Mouse (Mus musculus) heart, postnatal 0 days (tissue): Measurements from ENCODE around the gene Gabbr2. TPM values are rescaled to one million over a fixed set of nuclear protein-coding genes. Genes with fewer than 3 reads are reported as not detected.

Source experiments
- ATAC-seq: fragments of 200-750 bp; cut with Nextera tagmentation; 2 replicates; pipeline ENCODE4 v1.8.0; 2017; ENCODE audit warnings: low read depth, moderate number of reproducible peaks, moderate library complexity; ENCODE audit not compliant: insufficient read depth
- DNase-seq: peaks from one replicate; pipeline ENCODE4 v3.0.0-alpha.2; 2016; ENCODE audit warnings: low spot score
- H3K27ac ChIP-seq: fragments of 300-500 bp; sonication (generic); 2 replicates; pipeline ENCODE4 v1.5.1; 2014; ENCODE audit warnings: low read depth, mild to moderate bottlenecking
- H3K27me3 ChIP-seq: fragments of 300-500 bp; sonication (generic); 2 replicates; pipeline ENCODE4 v1.6.1; 2014; ENCODE audit warnings: low read length, mixed read lengths; ENCODE audit not compliant: control insufficient read depth, insufficient read depth
- H3K36me3 ChIP-seq: fragments of 300-500 bp; sonication (generic); replicated peaks from 2 replicates; pipeline ENCODE4 v1.6.1; 2014; ENCODE audit warnings: low read length, mixed read lengths; ENCODE audit not compliant: control insufficient read depth, insufficient read depth
- H3K4me1 ChIP-seq: fragments of 300-500 bp; sonication (generic); 2 replicates; pipeline ENCODE4 v1.6.1; 2014; ENCODE audit warnings: antibody characterized with exemption; ENCODE audit not compliant: control insufficient read depth, insufficient read depth
- H3K4me2 ChIP-seq: fragments of 300-500 bp; sonication (generic); 2 replicates; pipeline ENCODE4 v1.6.1; 2014; ENCODE audit warnings: low read depth, mild to moderate bottlenecking, low read length, moderate library complexity
- H3K4me3 ChIP-seq: fragments of 300-500 bp; sonication (generic); 2 replicates; pipeline ENCODE4 v1.5.1; 2014; ENCODE audit warnings: low read depth, low read length
- H3K9ac ChIP-seq: fragments of 300-500 bp; sonication (generic); replicated peaks from 2 replicates; pipeline ENCODE4 v1.6.1; 2014; ENCODE audit warnings: low read depth, low read length, mixed read lengths
- H3K9me3 ChIP-seq: fragments of 300-500 bp; sonication (generic); replicated peaks from 2 replicates; pipeline ENCODE4 v1.6.1; 2016; ENCODE audit warnings: low read length; ENCODE audit not compliant: control insufficient read depth
- CTCF ChIP-seq: IDR thresholded peaks from 2 replicates; pipeline ENCODE4 v1.5.1; 2016; ENCODE audit warnings: antibody characterized with exemption, control low read depth, low read depth
- EP300 ChIP-seq: IDR thresholded peaks from 2 replicates; pipeline ENCODE4 v1.6.1; 2016; ENCODE audit warnings: antibody characterized with exemption, low read depth
- WGBS: fragments of 180-500 bp; shearing (Covaris S2); extraction: QIAGEN DNeasy Blood & Tissue Kit; methylation state at CpG from one replicate; pipeline ENCODE4 v1.1.7; 2014; 5-methylcytosine and 5-hydroxymethylcytosine counted together
- polyA plus RNA-seq: library from polyadenylated mRNA; unstranded; fragments of >200 nt; fragmentation: Nextera tagmentation; extraction: Ambion mirVana; gene quantifications from 2 replicates; pipeline ENCODE4 v1.2.1, GENCODE M21; 2015
- total RNA-seq: library from RNA; depleted of rRNA; stranded (reverse); fragments of >200 nt; gene quantifications from 2 replicates; pipeline ENCODE4 v1.2.3, GENCODE M21; 2014; ENCODE audit warnings: low replicate concordance

Gabbr2 gene
- total and polyA plus RNA-seq, 2 experiments from 2014 or later, result 0.07 TPM; not detected in 1

DNA sequence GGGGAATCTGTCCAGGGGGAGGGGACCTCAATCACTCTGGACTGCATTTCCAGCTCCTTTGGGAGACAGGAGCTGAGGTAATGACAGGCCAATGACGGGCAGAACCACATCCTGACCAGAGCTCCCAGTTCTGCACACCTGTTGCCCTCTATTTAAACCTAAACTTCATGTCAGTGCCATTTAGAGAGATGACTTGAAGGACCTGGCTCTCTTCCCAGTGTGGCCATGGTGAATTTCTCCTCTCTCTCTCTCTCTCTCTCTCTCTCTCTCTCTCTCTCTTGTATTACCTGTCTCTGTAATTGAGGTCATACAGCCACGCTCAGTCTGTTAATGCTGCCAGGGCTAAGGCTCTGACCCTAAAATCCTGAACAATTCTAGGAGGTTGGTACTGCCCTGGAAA, 58.1 kb downstream of the Gabbr2 start:
- no peak overlapping the region for H3K9ac ChIP-seq
- 57% methylated on average over 2 of the region's 2 CpGs for WGBS
- H3K9me3 ChIP-seq, result no peaks in the 10 kb centered on the region
- DNase-seq (no peak), ATAC-seq (no peak)
- TF ChIP-seq CTCF, result no peak
- H3K36me3 ChIP-seq, result no peaks in the 10 kb centered on the region
- no peaks in the 10 kb centered on the region for H3K4me1 ChIP-seq
- H3K27ac ChIP-seq, result no peak overlapping the region
- no peaks in the 10 kb centered on the region for H3K27me3 ChIP-seq
- no peak overlapping the region for H3K4me3 ChIP-seq
- no peak overlapping the region for H3K4me2 ChIP-seq

DNA sequence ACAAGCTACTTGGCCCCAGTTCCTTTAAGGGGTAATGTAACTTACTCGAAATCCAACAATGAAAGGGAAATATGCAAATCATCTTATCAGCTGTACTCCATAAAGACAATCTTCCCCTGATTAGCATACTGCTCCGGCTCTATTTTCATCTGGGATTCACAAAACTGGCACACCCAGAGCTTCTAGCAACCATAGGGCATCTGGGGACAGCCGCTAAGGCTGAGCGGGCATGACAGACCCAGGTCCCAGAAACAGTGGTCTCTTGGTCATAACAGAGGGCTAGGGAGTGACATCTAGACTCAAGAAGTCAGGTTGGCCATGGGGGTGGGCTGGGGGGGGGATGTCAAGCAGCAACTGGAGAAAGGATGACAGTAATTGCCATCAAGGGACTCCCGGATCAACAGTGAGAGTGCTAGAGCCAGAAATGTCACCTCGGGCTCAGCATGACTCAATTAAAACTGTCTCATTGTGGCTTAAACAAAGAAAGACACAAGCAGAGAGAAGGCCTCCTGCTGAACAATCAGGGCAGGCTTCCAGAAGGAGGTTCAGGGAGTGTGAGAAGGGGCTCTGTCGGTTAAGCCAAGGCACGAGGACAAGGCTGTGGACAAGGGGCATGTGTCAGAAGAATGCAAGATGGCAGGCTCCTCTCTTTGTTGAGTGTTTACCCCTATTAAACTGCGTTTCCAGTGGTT, 59.8 kb downstream of the Gabbr2 start:
- TF ChIP-seq CTCF (no peak), EP300 (no peak)

DNA sequence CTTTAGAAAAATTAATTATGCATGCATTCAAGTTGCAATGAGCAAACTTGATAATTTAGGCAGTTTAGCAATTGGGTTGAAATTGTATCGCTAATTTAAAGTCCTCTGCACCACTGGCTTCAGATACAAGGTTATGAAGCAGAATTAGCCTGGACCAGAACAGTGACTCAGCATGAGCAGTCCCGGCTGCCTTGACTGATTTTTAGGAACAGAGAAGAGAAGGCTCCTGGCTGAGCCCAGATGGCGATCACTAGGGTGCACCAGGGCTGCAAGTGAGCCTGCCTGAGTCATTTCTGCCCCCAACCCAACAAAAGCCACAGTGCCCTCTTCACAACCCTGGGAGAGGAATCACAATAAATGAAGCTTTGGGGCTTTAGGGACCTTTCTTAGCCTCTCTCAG, 63.6 kb downstream of the Gabbr2 start:
- no peaks in the 10 kb centered on the region for H3K4me1 ChIP-seq
- H3K27me3 ChIP-seq, result no peaks in the 10 kb centered on the region
- no peak overlapping the region for H3K27ac ChIP-seq
- no peak overlapping the region for H3K9ac ChIP-seq
- no peak overlapping the region for H3K4me3 ChIP-seq
- TF ChIP-seq CTCF (no peak), EP300 (no peak)
- no peak for ATAC-seq
- H3K36me3 ChIP-seq, result no peaks in the 10 kb centered on the region
- no peak overlapping the region for H3K4me2 ChIP-seq
- 57% methylated on average over 3 of the region's 3 CpGs for WGBS
- no peaks in the 10 kb centered on the region for H3K9me3 ChIP-seq
- no peak for DNase-seq

More for the DNA sequence above, 59.8 kb downstream of the Gabbr2 start:
- Histone ChIP-seq H3K4me2 (no peak overlapping the region), H3K9me3 (no peaks in the 10 kb centered on the region), H3K4me3 (no peak overlapping the region), H3K27ac (no peak overlapping the region), H3K4me1 (no peaks in the 10 kb centered on the region), H3K27me3 (no peaks in the 10 kb centered on the region), H3K36me3 (no peaks in the 10 kb centered on the region), H3K9ac (no peak overlapping the region)
- WGBS, result 69% methylated on average over 9 of the region's 9 CpGs
- ATAC-seq (no peak), DNase-seq (no peak)

DNA sequence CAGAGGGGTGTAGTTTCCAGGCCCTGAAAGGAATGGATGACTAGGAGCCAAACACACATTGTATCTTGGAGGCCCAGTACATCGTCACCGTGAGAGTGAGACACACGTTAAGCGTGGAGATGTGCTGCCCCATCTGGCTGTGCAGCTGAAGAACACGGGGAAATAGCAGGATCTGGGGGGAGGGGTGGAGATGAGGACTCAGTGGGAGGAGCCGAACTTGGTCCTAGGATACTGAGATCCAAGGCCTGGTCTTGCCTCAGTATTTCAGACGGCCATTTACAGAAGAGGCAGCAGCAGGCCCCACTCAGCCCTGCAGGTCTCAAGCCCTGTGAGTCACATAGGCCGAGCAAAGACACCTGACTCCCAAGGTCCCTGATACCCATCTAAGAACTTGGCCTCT, 72.5 kb downstream of the Gabbr2 start:
- H3K9ac ChIP-seq, result no peak overlapping the region
- H3K9me3 ChIP-seq, result no peaks in the 10 kb centered on the region
- no peaks in the 10 kb centered on the region for H3K4me1 ChIP-seq
- no peak overlapping the region for H3K27ac ChIP-seq
- DNase-seq (no peak), ATAC-seq (no peak)
- H3K4me2 ChIP-seq, result no peak overlapping the region
- H3K27me3 ChIP-seq, result no peaks in the 10 kb centered on the region
- H3K36me3 ChIP-seq, result no peaks in the 10 kb centered on the region
- H3K4me3 ChIP-seq, result no peak overlapping the region
- WGBS, result 52% methylated on average over 8 of the region's 8 CpGs
- TF ChIP-seq CTCF, result no peak
- no peak for TF ChIP-seq EP300

DNA sequence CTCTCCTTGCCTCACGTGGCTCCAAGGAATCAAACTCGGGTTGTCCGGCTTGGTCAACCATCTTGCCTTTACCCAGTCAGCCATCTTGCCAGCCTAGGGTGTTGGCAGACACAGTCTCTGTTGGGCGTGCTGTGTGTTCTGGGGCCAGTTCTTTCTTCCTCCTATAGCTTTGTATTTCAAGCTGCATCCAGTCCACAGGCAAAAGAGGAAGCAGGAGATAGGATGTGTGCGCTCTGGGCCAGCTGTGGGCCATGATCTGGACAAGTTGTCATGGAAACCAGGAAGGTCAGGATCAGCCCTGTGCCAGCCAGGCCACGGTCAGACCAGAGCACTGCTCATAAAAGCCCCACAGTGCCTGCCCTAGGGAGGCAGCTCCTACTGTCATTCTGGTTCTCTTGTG, 74.9 kb downstream of the Gabbr2 start:
- Histone ChIP-seq H3K27me3 (no peaks in the 10 kb centered on the region), H3K27ac (no peak overlapping the region), H3K4me3 (no peak overlapping the region), H3K4me1 (no peaks in the 10 kb centered on the region), H3K4me2 (no peak overlapping the region), H3K9me3 (no peaks in the 10 kb centered on the region), H3K9ac (no peak overlapping the region), H3K36me3 (no peaks in the 10 kb centered on the region)
- no peak for TF ChIP-seq EP300
- no peak for TF ChIP-seq CTCF
- ATAC-seq, result no peak
- WGBS, result 79% methylated on average over 6 of the region's 6 CpGs
- no peak for DNase-seq

DNA sequence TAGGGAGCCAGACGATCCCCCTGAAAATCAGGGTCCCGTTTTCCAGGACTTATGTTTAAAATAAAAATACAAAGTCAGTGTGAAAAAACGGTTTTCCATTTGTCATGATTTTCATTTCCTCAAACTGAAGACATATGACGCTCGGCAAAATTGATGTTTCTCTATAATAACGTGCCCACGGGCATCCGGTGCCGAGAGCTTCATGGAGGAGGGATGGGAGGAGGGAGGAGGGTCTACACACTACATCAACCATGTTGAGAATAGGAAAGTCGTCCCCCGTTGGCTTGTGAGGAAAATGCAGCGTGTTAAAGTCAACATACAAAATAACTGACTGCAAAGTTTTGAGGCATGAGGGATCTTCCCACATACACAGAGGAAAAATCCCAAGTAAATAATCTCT, 75.7 kb downstream of the Gabbr2 start:
- Histone ChIP-seq H3K4me1 (no peaks in the 10 kb centered on the region), H3K27me3 (no peaks in the 10 kb centered on the region), H3K27ac (no peak overlapping the region), H3K4me2 (no peak overlapping the region), H3K4me3 (no peak overlapping the region), H3K36me3 (no peaks in the 10 kb centered on the region), H3K9ac (no peak overlapping the region), H3K9me3 (no peaks in the 10 kb centered on the region)
- TF ChIP-seq CTCF (no peak), EP300 (no peak)
- WGBS, result 83% methylated on average over 12 of the region's 12 CpGs
- DNase-seq (no peak), ATAC-seq (no peak)
